Mouse (Mus musculus): ENCODE data around the gene Cgas.

Gene Cgas

DNA sequence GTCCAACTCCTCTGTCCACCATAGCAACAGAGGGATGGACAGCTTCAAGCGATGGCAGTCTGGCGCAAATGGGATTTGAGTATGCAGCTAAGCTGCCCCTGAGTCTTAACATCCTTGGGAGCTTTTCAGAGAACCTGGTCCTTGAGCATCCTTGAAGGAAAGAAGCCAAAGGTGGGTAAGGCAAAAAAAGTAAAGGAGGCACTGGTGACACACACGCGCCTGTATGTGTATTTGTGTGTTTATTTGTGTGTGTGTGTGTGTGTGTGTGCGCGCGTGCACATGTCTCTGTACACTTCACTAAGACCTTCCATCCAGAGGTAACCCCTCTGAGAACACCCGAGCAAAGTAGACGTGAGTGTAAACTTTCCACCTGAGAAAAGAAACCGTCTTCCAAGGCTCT lies 49.3 kb downstream of the Cgas start:
- ATAC-seq (ENCODE audit: insufficient number of reproducible peaks, low FRiP score, low TSS enrichment) = no peak

DNA sequence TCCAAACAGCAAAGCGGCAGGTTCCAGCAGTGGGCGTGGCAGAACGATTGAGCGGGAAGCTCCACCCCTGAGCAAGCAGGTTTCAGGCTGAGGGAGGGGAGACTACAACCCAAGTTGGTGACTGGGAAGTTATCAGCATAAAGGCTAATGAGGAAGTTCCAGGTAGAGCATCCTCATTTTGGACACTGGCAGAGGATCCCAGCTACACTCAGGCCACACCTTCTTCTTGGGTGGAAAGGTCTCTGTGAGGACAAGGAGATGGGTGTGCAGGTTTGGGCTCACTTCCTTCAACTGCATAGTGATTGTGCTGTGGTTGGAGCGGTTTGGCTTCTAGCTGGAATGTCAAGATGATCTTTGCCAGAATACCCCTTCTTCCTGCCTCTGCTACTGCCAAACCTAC lies 53.1 kb downstream of the Cgas start:
- ATAC-seq (ENCODE audit: insufficient number of reproducible peaks, low FRiP score, low TSS enrichment) = no peak

DNA sequence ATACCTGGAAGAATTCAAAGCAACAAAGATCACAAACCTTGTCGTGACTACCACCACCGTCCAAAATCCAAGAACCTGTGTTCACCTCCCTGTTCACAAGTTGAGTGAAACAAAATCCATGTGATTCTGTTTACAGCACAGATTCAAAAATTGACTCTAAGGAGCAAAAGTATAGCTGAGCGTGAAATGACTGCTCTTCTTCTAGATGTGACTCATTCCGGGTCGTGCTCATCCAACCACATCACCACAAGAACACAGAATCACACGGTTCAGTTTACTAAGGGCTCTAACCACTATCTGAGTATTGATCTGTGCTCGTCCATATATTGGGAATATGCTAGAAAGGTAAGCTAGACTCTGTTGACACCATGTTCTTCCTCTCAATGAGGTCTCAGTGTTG lies 56.1 kb downstream of the Cgas start:
- no peak for ATAC-seq (ENCODE audit: insufficient number of reproducible peaks, low FRiP score, low TSS enrichment)

DNA sequence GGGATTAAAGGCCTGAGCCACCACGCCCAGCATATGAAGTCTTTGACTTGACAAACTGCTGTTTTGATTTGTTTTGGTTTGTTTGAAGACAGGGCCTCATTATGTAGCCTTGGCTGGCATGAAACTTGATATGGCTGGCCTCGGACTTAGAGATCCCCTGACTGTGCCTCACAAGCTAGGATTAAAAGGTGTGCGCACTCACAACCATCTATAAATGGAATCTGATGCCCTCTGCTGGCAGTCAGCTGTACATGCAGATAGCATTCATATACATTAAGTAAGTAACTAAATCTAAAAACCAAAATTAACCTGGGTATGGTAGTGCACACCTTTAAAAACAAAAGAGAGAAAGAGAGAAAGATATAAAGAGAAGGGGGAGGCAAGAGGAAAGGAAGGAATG lies 57.1 kb downstream of the Cgas start:
- no peak for ATAC-seq (ENCODE audit: insufficient number of reproducible peaks, low FRiP score, low TSS enrichment)
